In genomic region chr5:41760831-41761508, GRCm38 (mm10) we compare ENCODE assay signal across 15 mouse cellular contexts. TPM values are rescaled to one million over a fixed set of nuclear protein-coding genes. Genes with fewer than 3 reads are reported as not detected.
DNase-seq lines count a peak whose midpoint lies in the region; ATAC-seq and TF ChIP-seq lines count a peak whose summit lies in the region.
"Had no signal": no experiment of that assay in that cellular context is flagged by ENCODE, and none has a peak within 500 bp of the region (broad histone marks: within the 10 kb centered on the region; RNA-seq: fewer than 3 reads in every experiment).

No protein-coding gene starts in this region.

- H3K4me2 ChIP-seq in midbrain, embryonic 13.5 days (replicated peaks) = no peak overlapping the region
- H3K4me2 ChIP-seq in intestine, embryonic 14.5 days (ENCODE audit: low read length) = peak overlapping the region; percentile 62
- peak overlapping the region; percentile 55 for H3K4me2 ChIP-seq in stomach, embryonic 15.5 days

- H3K9ac ChIP-seq in heart, adult 2 months (ENCODE audit: low read depth, low read length) = no peak overlapping the region
- H3K9ac ChIP-seq in midbrain, embryonic 13.5 days (replicated peaks) = no peak overlapping the region
- H3K9ac ChIP-seq in intestine, embryonic 14.5 days (ENCODE audit: low read length) = peak overlapping the region; percentile 65; the same call in 1 of the 2 replicates
- no peak overlapping the region for H3K9ac ChIP-seq in stomach, embryonic 15.5 days
- H3K9ac ChIP-seq: lung, embryonic 15.5 days had no signal

- no peaks in the 10 kb centered on the region for H3K9me3 ChIP-seq in midbrain, embryonic 10.5 days (replicated peaks)
- no peaks in the 10 kb centered on the region for H3K9me3 ChIP-seq in midbrain, embryonic 13.5 days
- no peaks in the 10 kb centered on the region for H3K9me3 ChIP-seq in intestine, embryonic 14.5 days (ENCODE audit: control insufficient read depth, low read length)
- H3K9me3 ChIP-seq in stomach, embryonic 15.5 days = no peaks in the 10 kb centered on the region
- H3K9me3 ChIP-seq: lung, embryonic 15.5 days had no signal

- peaks cover 23% of the 10 kb centered on the region for H3K27me3 ChIP-seq in heart, adult 2 months (ENCODE audit: control insufficient read depth, insufficient read depth, low read length)
- H3K27me3 ChIP-seq in midbrain, embryonic 10.5 days (ENCODE audit: low read depth, poor library complexity, severe bottlenecking) = peaks cover 100% of the 10 kb centered on the region
- peaks cover 97% of the 10 kb centered on the region for H3K27me3 ChIP-seq in midbrain, embryonic 13.5 days
- peaks cover 88% of the 10 kb centered on the region for H3K27me3 ChIP-seq in intestine, embryonic 14.5 days (replicated peaks; ENCODE audit: control insufficient read depth, insufficient read depth, low read length)
- peaks cover 78% of the 10 kb centered on the region for H3K27me3 ChIP-seq in stomach, embryonic 15.5 days (replicated peaks)

- TF ChIP-seq EP300 in heart, adult 2 months (IDR thresholded peaks at IDR 0.05; ENCODE audit: insufficient read depth, low read depth, low read length) = no peak

- intact Hi-C loops in heart, adult 2 months (cut with DNase I) = no loop called here

- no peak for TF ChIP-seq POLR2A in heart, adult 2 months (IDR thresholded peaks at IDR 0.05; ENCODE audit: insufficient read depth, low read depth, low read length)

- no peak for TF ChIP-seq CTCF in heart, adult 2 months (IDR thresholded peaks at IDR 0.05)

- no peaks in the 10 kb centered on the region for H3K4me1 ChIP-seq in heart, adult 2 months (ENCODE audit: control insufficient read depth, insufficient read depth, low read length)
- H3K4me1 ChIP-seq in midbrain, embryonic 10.5 days = peaks cover 38% of the 10 kb centered on the region
- peaks cover 28% of the 10 kb centered on the region for H3K4me1 ChIP-seq in midbrain, embryonic 13.5 days (replicated peaks)
- H3K4me1 ChIP-seq in intestine, embryonic 14.5 days (replicated peaks; ENCODE audit: control insufficient read depth, insufficient read depth, low read length) = 0 out of 2 replicates have a peak, but pooled peaks cover 7% of the 10 kb centered on the region
- H3K4me1 ChIP-seq in stomach, embryonic 15.5 days = peaks cover 16% of the 10 kb centered on the region

- 7% methylated on average over 22 of the region's 22 CpGs for WGBS in heart, adult 2 months
- WGBS in midbrain, embryonic 10.5 days = 3% methylated on average over 22 of the region's 22 CpGs
- WGBS in midbrain, embryonic 13.5 days = 2% methylated on average over 22 of the region's 22 CpGs
- 26% methylated on average over 22 of the region's 22 CpGs for WGBS in intestine, embryonic 14.5 days
- WGBS in stomach, embryonic 15.5 days = 13% methylated on average over 22 of the region's 22 CpGs

- H3K27ac ChIP-seq in heart, adult 2 months = no peak overlapping the region
- no peak overlapping the region for H3K27ac ChIP-seq in midbrain, embryonic 10.5 days (replicated peaks)
- no peak overlapping the region for H3K27ac ChIP-seq in midbrain, embryonic 13.5 days
- H3K27ac ChIP-seq in intestine, embryonic 14.5 days (ENCODE audit: low read depth) = no peak overlapping the region
- no peak overlapping the region for H3K27ac ChIP-seq in stomach, embryonic 15.5 days
- H3K27ac ChIP-seq: lung, embryonic 15.5 days had no signal

- peak; percentile 83 for DNase-seq in heart, adult 11 months
- DNase-seq in heart, adult 2 months = no peak
- DNase-seq in midbrain, embryonic 10.5 days (ENCODE audit: low spot score) = peak; percentile 51
- peak; percentile 63 for DNase-seq in intestine, embryonic 14.5 days (ENCODE audit: low spot score)
- DNase-seq in cerebellum, adult 9-11 months = no peak
- DNase-seq in lung, postnatal 36 days = no peak
- DNase-seq: gastrocnemius, postnatal 36 days; kidney, adult 8-10 months; retina, postnatal 1 day had no signal

- no peaks in the 10 kb centered on the region for H3K36me3 ChIP-seq in heart, adult 2 months (ENCODE audit: control insufficient read depth, insufficient read depth, low read length)
- no peaks in the 10 kb centered on the region for H3K36me3 ChIP-seq in midbrain, embryonic 10.5 days
- H3K36me3 ChIP-seq in midbrain, embryonic 13.5 days = no peaks in the 10 kb centered on the region
- no peaks in the 10 kb centered on the region for H3K36me3 ChIP-seq in intestine, embryonic 14.5 days (ENCODE audit: control insufficient read depth, insufficient read depth, low read length)
- H3K36me3 ChIP-seq in stomach, embryonic 15.5 days = no peaks in the 10 kb centered on the region
- H3K36me3 ChIP-seq: lung, embryonic 15.5 days had no signal

- ATAC-seq in midbrain, embryonic 13.5 days = no peak
- ATAC-seq in intestine, embryonic 14.5 days (replicated peaks; ENCODE audit: low FRiP score, low TSS enrichment, low read depth) = no peak
- no peak for ATAC-seq in stomach, embryonic 15.5 days (ENCODE audit: insufficient read depth, low FRiP score, low read depth)
- ATAC-seq: Patski had no signal

- H3K4me3 ChIP-seq in heart, adult 2 months = no peak overlapping the region
- peak overlapping the region; percentile 32; the same call in 1 of the 2 replicates for H3K4me3 ChIP-seq in midbrain, embryonic 10.5 days
- no peak overlapping the region for H3K4me3 ChIP-seq in midbrain, embryonic 13.5 days (replicated peaks)
- H3K4me3 ChIP-seq in intestine, embryonic 14.5 days (ENCODE audit: low read depth, low read length) = peak overlapping the region; percentile 57
- peak overlapping the region; percentile 51 for H3K4me3 ChIP-seq in stomach, embryonic 15.5 days (replicated peaks)

- no peaks in the 10 kb centered on the region for H3K79me2 ChIP-seq in heart, adult 2 months (replicated peaks; ENCODE audit: control insufficient read depth, insufficient read depth, low read length)

RNA-seq across cellular contexts. Expression of gene Nkx3-2, which starts 3.3 kb away (rescaled TPM):
- total RNA-seq in heart, adult 2 months (2021) = not detected
- 0.06 TPM in 1 of 2 replicates, not detected in the other for polyA plus RNA-seq in heart, adult 2 months (2012; rRNA removed)
- 0.17 and 0.40 TPM in 2 replicates for polyA plus RNA-seq in midbrain, embryonic 10.5 days (2016; fragmentation: Nextera tagmentation; extraction: Ambion mirVana)
- polyA plus RNA-seq in midbrain, embryonic 13.5 days (2015; fragmentation: Nextera tagmentation; extraction: Ambion mirVana) = not detected in 2 replicates
- polyA plus RNA-seq in intestine, embryonic 14.5 days (2014; fragmentation: Nextera tagmentation; extraction: Ambion mirVana) = 2.8 and 3.2 TPM in 2 replicates
- polyA plus RNA-seq in stomach, embryonic 15.5 days (2015; fragmentation: Nextera tagmentation; extraction: Ambion mirVana) = 7.7 and 8.1 TPM in 2 replicates
- total RNA-seq: adrenal gland, postnatal 4 days; gastrocnemius, postnatal 36 days had no signal
- polyA plus RNA-seq: lung, embryonic 15.5 days; urinary bladder, adult 2 months had no signal

RNA-seq across cellular contexts. Expression of gene Rab28, which starts 53.0 kb away (rescaled TPM):
- total RNA-seq in heart, adult 2 months (2021) = 100 to 1,000 TPM in 1 of 2 experiments, 10 to 100 TPM in 1; 91.2 to 102 TPM
- polyA plus RNA-seq in heart, adult 2 months (2012; rRNA removed) = 46.4 and 70.5 TPM in 2 replicates
- polyA plus RNA-seq in midbrain, embryonic 10.5 days (2016; fragmentation: Nextera tagmentation; extraction: Ambion mirVana) = 78.6 and 84.8 TPM in 2 replicates
- polyA plus RNA-seq in midbrain, embryonic 13.5 days (2015; fragmentation: Nextera tagmentation; extraction: Ambion mirVana) = 80.3 and 83.8 TPM in 2 replicates
- 65.9 and 66.5 TPM in 2 replicates for polyA plus RNA-seq in intestine, embryonic 14.5 days (2014; fragmentation: Nextera tagmentation; extraction: Ambion mirVana)
- polyA plus RNA-seq in stomach, embryonic 15.5 days (2015; fragmentation: Nextera tagmentation; extraction: Ambion mirVana) = 72.8 and 76.5 TPM in 2 replicates

Comparison
In these comparisons a context has a peak if more than half of its experiments do, and no peak if none do; other contexts are left out.
1. DNase-seq: peak in heart, adult 11 months (single experiment), midbrain, embryonic 10.5 days (single experiment) and intestine, embryonic 14.5 days (single experiment); none in heart, adult 2 months (0 of 2), cerebellum, adult 9-11 months (single experiment) and lung, postnatal 36 days (single experiment).
2. H3K4me3 ChIP-seq: peak in midbrain, embryonic 10.5 days (single experiment), intestine, embryonic 14.5 days (single experiment) and stomach, embryonic 15.5 days (single experiment); none in heart, adult 2 months (single experiment) and midbrain, embryonic 13.5 days (single experiment).